Mouse (Mus musculus) kidney, postnatal 4 days (tissue): ENCODE results near the gene Cdrt4.
A peak's percentile ranks its signal among the peaks of the same experiment; 100 is the strongest.

Source experiments
- DNase-seq, 2 experiments: peaks; one replicate each; pipeline ENCODE4 v3.0.0; 2021; ENCODE audit warnings: mixed read lengths in 2 of 2

The Cdrt4 gene

DNA sequence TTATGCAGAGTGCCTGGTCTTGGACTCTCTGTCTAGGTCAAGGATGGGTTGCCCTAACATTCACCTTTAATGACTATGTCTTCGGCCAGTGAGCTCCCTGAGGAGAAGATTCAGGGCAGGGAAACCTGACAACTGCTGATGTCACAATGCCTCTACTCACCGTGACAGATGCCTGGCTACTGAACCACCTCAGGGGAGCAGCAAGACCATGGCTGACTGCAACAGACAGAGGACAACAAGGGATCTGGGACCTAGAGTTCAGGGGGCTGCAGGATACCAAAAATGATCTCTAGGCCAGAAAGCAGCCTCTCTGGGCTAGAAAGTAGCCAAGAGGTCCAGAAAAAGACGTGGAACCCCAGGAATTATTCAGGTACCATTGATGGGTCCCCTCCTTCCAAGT, at the start of gene Cdrt4:
TSS of gene Cdrt4 (plus strand) at position 182 of the 400 bp plus-strand sequence.
- no peak for DNase-seq

DNA sequence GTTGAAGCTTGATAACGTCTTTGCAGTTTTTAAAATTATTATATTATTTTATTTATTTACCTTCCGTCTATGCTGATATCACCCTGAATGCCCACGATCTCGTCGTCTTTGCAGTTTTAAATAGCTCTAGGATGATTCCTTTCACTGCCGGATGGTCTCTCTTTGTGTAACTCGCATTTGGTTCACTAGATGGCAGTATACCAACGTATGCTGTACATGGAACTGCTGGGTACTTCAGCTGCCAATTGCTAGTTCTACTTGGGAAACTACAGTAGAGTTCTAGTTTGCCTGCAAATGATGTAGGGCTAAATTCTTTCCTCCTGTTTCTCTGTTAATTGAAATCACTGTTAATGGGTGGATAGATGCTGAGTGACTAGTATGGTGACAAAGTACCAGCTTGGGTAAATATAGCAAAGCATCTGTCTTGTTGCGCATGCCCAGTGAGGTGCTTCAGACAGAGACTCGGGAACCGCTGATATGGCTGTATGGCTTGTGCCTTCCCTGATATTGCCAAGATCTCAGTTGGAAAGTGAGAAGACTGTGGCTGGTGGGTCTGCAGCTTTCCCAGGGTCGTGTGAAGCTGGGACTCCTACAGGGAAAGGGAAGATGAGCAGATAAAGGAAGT, 49.2 kb upstream of the Cdrt4 start:
- peak; percentile 38 to 65 for DNase-seq

DNA sequence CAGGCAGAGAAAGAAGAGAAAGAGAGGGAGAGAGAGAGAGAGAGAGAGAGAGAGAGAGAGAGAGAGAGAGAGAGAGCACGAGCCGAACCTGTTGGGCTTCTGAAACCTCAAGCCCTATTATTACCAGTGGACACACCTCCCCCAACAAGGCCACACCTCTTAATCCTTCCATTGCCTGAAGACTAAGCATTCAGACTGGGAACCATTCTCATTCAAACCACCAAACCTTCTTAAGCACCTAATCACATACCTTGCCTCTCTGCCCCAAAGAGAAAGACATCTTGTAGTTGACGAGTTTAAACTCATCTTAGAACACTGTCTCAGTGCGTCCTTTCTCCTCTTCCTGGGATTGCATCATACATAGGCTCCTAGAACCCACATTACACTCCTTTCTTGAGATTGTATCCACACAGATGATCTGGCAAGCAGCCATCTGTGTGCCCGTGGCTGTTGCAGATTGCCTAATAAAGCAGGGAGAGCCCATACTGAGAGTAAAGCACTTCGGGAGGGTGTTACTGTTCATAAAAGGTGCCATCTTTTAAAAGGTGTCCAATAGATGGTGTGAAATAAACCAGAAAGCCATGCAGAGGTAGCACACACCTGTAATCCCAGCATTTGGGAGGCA, 47.0 kb upstream of the Cdrt4 start:
- DNase-seq = no peak

DNA sequence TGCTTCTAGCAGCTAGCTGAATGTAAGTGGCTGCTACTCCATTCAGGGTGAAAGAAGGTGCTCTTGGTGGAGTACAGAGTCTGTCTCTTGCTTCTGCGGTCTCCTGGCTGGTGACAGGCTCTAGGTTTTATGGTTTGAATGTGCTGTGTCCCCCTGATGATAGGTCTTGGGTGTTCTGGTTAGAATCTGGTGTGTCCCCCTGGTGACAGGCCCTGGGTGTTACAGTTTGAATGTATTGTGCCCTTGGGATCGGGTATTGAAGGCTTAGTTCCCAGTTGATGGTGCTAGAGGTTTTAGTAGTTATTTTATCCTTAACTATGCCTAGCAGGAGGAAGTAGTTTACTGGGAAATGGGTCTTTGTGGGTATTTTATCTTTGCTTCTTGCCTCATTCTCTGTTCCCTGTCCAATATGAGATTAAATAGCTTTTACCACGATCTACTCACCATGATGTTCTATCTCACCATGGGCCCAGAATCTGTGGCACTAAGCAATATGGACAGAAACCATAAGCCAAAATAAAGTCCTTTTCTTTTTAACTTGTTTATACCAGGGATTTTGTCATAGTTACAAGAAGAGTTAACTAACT, 41.2 kb upstream of the Cdrt4 start:
- peak in 1 of 2 experiments; percentile 22 for DNase-seq

DNA sequence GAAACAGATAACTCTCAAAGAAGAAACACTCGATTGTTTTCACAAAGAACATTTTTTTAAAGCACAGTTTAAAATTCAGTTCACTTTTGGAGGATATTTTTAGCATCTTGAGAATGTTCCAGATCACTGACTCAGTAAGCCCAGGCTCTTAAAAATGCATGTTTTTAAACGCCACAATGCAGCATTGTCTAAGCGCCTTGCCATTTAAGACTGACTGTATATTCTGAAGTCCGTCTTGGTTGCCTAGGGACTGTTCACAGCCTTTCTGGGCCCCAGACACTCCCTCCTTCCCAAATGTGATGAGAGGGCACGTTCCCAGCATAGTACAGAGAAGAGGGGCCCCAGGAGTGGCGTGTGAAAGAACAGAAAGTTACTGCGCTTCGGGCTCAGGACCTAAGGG, 39.6 kb upstream of the Cdrt4 start:
- no peak for DNase-seq

DNA sequence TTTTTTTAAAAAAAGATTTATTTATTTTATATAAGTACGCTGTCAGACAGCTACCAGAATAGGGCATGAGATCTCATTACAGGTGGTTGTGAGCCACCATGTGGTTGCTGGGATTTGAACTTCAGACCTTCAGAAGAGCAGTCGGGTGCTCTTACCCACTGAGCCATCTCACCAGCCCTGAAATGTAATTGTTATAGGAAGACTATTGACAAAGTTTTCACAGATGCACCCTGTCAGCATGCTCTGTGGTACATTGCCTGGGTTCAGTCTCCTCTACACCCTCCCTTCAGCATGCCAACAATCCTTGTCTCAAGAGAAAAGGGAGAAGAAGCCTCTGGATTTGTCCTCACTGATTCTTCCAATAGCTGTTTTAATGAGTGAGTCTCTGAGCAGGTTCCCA, 37.9 kb upstream of the Cdrt4 start:
- no peak for DNase-seq

DNA sequence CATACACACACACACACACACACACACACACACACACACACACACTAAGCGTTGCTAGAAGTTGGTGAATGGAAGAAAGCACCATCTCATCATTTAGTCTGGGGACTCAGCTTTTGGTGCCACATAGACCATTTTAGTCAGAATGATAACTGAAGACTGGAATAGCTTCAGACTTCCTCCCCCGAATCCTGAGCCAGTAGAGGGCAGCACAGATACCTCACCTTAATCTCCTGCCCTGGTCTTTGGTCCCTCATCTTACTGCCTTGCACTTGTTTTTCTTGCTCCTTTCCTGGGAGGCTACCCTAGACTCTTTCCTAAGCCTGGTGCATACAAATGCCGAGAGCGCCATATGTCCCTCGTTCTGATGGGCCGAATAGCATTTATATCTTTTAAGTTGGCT, 36.5 kb upstream of the Cdrt4 start:
- DNase-seq = peak; percentile 56

DNA sequence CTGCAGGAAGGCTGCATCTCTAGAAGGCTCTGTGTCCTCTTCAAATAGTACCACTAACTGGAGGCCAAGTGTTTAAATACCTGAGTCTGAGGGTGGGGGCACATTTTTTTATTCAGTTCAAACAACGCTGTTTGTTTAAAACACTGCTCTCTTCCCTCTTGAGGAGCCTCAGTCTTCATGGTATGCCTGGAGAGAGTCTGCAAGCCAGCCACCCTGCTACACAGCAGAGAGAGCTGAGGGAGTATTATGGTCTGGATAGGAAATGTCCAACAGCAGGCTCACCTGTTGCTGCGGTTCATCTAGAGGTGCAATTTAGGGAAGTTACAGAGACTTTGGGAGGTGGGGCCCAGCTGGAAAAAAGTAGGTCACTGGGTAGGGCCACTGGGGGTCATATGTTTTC, 35.5 kb upstream of the Cdrt4 start:
- DNase-seq = no peak

DNA sequence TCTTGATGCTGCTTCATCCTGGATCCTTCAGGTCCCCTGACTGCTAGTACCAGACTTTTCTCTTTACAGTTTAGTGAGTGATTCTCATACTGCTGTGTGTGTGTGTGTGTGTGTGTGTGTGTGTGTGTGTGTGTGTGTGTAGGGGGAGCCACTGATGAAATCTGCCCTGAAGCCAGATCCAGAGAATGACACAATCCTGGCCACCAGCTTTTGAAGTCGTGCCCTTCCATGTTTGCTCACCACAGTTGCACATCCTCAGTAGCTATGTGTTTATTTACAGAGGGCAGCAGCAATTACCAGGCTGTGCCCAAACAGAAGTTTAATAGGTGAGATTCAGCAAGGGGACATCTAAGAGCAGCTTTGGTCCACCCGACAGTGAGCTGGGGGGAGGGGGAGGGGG, 34.2 kb upstream of the Cdrt4 start:
- no peak for DNase-seq

DNA sequence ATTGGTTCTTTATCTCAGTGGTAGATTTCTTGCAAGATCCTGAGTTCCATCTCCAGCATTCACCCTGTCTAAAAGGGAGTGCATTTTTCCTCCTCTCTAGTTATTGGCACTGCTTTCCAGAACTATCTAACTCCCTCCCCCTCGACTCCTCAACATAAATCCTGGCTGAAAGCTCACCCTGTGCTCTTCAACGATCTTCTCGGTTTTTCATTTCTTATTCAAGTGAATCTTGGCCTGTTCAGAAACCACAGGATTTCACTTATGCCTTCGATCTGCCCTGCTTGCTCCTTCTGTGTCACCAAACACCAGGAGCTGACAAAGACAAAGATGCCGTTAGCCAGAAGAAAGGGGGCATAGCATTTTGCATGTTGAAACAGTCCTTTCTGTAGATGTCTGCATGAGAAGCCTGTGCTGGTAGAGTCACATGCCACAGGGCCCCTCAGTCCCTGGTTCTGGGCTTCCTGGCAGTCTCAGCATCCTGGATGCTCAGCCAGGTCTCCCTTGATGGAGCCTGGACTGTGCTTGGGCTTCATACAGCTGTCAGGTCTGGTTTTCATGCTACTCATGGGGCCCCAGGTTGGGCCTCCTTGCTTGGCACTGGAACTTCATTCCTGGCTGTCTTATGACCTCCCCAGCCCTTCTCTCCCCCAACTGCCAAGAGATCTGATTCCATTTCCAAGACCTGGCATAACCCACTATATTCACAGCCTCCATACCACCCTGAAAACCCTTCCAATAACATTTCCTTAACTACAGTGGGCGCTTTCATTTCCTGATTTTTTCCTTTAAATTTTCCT, 30.8 kb upstream of the Cdrt4 start:
- DNase-seq = peak in 1 of 2 experiments; percentile 26

DNA sequence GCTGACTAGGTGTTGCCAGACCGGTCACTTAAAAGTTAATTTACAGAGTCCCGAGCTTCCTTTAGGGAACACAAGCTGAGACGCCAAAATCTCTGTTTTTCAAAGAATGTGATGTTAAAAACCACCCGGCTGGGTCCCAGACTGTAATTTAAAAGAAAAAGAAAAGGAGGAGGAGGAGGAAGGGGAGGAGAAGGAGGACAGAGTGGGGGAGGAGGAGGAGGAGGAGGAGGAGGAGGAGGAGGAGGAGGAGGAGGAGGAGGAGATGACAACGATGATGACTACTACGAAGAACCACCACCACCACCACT, 30.3 kb upstream of the Cdrt4 start:
- DNase-seq = no peak

DNA sequence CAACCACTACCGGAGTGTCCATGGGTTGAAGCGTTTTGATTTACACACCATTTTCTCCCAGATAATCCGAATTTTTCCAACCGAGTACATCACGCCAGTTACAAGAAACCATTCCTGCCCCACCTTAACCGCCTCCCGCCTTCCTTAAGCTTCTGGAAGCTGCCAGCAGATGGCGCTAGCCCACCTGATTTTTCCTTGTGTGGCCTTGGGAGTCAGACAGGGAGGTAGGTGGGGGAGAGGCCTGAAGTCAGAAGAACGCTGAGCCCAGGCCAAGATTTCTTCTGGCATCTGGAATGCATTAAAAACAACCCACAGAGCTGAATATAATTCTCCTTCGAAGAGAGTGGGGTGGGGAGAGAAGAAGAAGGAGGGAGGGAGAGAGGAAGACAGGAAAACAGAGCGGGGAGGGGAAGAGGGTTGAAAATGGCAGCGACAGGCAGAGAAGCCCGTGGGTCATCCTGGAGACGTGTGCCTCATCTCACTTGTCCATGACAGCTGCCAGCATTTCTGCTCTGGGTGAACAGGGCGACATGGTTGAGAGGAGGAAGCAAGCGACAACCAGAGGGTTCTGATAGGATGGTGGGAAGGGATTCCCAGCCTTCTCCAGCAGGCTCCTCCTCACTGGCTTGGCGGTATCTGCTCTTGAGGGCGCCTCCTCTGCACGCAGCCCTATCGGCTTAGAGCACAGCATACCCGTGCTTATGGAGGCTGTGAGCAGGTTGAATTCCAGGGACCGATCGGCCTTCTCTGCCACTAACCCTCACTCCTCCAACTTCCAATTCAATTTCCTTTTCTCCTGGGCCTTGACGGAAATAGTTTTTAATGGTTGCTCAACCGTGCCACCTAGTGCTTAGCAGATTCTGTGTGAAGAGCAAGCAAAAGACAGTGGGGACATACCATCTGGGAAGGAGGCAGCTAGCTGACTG, 29.7 kb upstream of the Cdrt4 start:
- peak; percentile 96 for DNase-seq

DNA sequence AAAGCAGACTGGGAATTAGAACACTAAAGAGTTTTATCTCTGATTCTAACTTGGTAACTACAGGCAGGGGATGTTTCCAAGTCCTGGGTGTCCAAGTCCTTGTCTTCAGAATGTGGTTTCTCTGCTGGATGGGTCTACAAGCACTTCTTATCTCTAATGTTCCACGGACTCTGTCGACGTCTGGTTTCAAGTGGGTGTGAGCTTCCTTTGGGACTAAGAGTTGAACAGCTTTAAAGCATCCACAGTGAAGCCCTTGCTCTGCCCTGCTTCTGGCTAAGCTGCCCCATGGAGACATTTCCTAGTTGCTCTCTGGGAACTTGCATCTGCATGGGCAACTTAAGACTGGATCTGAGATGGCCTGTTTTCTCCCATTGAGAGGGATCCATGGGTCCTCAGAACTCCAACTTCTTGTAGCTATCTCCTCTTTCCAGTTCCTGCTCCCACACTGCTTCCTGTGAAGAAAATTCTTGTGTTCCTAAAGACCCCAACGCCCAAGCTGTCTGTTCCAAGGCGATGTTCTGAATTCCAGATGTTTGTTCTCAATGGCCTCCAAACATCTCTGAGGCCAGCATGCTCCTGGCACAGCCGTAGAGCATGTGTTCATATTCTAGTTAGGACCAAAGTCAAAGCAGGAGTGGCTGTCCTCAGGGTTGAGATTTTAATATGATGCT, 26.8 kb upstream of the Cdrt4 start:
- peak in 1 of 2 experiments; percentile 28 for DNase-seq

DNA sequence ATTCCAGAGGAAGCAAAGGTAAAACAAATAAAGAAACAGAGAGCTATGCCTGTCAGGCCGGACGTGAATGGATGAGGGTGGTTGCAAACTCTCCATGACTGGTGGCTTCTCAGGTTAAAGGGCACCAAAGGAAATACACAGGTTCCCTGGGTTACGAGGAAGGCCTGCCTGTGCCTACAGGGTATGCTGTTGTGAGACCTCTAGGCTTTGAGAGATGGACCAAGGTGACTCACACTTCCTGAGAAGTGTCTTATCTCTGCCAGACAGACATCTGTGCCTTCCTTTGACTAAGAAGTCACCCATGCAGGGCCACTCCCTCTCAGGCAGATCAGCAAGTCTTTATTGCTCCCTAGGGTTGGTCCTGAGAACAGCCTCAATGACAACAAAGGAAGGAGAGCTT, 21.2 kb upstream of the Cdrt4 start:
- DNase-seq = no peak

DNA sequence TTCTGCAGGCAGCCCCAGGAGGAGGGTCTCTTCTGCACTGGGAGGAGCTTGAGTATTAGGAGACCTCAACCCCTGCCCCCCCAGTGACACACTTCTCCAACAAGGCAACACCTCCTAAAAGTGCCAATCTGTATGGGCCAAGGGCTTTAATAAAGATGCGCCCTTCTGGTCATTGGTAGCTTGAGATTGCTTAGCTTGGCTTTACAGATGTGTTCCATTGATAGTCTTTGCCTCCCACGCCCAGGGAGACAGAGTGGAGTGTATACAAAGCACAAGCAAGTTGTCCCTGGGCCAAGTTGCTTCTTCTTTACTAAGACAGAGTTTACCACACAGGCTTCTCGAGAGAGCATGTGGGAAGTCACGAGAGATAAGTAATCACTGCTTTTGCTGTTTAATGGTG, 20.4 kb upstream of the Cdrt4 start:
- no peak for DNase-seq

DNA sequence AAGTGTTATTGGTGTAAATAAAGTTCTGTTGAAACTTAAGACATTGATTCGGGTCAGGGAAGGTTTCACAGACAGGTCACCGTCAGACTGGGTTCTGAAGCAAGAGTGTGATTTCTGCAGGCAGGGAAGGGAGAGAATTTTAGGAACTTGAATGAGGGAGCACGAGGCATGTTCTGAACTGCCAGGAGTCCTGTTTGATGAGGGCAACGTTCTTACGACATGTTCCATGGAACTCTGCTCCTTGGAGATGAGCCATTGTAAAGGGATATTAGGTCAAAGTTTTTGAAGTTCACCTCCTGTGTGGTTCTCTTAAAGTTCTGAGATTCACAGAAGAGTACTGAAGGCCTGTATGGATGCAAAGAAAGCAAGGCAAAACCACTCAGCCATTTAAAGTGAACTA, 19.9 kb upstream of the Cdrt4 start:
- no peak for DNase-seq

DNA sequence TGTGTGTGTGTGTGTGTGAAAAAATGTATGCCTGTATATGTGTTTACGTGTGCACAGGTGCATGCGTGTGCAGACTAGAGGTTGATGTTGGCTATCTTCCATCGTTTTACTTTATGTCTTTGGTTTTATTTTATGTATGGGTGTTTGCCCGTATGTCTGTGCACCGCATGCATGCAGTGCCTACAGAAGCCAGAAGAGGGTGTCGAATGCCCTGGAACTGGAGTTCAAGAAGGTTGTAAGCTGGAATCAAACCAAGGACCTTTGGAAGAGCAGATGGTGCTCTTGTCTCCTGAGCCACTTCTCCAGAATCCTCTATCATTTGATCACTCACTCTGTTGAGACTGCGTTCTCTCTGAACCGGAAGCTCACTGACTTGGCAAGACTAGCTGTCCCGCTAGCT, 17.9 kb upstream of the Cdrt4 start:
- DNase-seq = no peak

DNA sequence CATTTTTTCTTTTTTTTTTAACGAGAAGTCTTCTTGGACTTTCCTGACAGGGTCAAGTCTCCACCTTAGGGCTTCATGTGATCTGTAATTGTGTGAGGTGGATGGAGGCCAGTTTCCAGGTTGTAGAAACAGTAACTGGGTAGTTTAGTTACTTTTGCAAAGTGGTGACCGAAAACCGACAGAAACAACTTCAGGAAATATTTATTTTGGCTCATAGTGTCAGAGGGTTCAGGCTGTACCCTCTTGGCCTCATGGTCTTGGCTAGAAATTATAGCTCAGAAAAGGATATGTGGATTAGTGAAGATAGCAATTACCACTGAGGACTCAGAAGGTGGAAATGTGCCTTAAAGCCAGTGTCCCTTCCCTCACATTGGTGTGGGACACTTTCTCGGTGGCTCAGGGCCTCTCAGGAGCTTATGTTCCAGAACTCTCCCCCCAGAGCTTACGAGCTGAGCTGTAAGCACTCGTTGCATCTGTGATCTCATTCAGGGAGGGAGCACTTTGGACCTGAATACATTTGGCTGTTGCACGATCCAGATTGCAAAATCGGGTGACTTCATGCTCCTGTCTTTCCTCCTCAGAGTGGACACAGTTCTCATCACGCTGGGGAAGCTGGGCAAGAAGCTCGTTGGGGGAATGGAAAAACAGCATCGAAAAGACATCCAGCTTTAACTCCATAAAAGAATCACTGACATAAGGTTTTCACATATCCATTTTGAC, 16.0 kb upstream of the Cdrt4 start:
- DNase-seq = no peak

DNA sequence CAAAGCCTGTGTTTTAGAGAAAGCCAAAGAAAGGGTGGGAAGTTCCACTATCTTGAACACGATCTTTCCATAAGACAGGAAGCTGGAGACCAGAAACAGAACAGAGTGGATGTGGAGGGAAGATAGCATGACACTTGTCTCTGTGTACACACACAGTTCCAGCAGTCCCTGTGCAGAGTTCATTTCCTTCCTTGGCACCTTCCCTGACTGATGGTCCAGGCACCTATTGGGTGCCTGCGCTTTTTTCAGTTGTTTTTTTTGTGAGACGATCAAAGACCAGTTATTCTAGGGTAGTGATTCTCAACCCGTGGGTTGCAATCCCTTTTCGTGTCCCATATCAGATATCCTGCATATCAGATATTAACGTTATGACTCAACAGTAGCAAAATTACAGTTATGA, 13.0 kb upstream of the Cdrt4 start:
- no peak for DNase-seq

DNA sequence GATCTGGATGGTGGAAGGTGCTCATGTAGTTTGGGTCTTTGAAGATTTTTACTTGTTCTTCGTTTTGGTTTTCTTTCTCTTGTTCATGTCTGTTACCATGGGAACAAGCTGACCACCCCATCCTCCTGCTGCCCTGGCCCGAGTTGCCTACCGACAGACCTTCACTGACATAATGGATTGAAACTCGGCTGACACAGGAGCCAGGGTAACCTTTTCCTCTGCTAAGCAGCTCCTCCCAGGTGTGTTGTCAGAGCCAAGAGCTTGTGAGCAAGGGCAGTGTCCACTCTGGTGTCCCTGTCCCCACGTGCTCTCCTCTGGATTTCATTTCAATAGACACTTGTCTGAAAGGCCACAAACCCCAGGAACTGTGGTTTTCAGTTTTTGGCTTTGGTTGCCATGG, 12.1 kb upstream of the Cdrt4 start:
- DNase-seq = no peak

DNA sequence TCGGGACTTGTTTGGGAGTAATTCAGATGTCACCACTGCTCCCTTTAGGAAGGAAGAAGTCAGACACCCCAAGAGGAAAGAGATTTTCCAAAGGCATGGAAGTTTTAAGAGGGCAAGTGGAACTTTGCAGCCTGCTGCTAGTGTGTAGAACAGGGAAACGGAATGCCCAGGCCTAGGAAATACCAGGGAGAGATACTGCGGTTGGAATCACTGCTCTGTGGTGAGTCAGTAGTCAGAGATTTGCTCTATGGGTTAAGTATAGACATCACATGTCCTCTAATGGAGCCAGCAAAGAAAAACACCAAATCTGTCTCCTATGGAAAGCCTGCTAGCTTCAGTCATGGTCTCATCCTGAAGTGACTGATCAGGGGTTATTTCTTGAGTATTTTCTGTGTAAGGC, 10.8 kb upstream of the Cdrt4 start:
- DNase-seq = no peak

DNA sequence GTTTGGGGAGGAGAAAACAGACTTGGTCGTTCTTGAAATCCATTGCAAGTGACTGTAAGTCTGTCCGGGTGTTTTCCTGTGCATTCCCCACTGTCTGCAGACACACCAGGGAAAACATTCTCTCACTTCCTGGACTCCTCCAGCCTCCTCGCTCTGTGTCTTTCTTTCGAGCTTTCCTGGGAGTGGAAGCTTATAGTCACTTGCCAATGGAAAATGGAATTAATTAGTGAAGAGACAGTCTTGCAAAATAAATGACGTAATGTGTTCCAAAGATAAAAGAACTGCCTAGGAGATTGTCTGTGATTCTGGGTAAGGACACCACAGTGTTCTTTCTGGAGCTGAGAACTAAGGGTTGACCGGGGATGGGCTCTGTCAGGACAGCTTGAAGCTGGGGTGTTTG, 7.5 kb upstream of the Cdrt4 start:
- no peak for DNase-seq
